Mouse (Mus musculus) cerebellum, adult 2 months (tissue): ENCODE results near the gene Brms1l. TPM values are rescaled to one million over a fixed set of nuclear protein-coding genes. Genes with fewer than 3 reads are reported as not detected.
"Not testable (repeated sequence)": the region's sequence is repeated elsewhere in the genome, so short reads cannot be mapped to it uniquely, and the experiment has no call there.

Experiments
- DNase-seq, 2 experiments: peaks; one replicate each; pipeline ENCODE4 v3.0.0; 2021
- H3K27ac ChIP-seq: fragments of 200-500 bp; 2 replicates; pipeline ENCODE4 v1.5.1; 2012; ENCODE audit warnings: low read length, control low read depth, inconsistent platforms; ENCODE audit not compliant: insufficient read depth
- H3K27me3 ChIP-seq: fragments of 200-500 bp; 2 replicates; pipeline ENCODE4 v1.6.1; 2012; ENCODE audit warnings: inconsistent platforms, mild to moderate bottlenecking, low read length, moderate library complexity; ENCODE audit not compliant: control insufficient read depth, insufficient read depth
- H3K4me1 ChIP-seq: fragments of 200-500 bp; 2 replicates; pipeline ENCODE4 v1.6.1; 2011; ENCODE audit warnings: low read length; ENCODE audit not compliant: control insufficient read depth, insufficient read depth
- H3K4me3 ChIP-seq: fragments of 200-500 bp; replicated peaks from 2 replicates; pipeline ENCODE3; 2011; ENCODE audit warnings: mild to moderate bottlenecking, low read depth, low read length, control low read depth; ENCODE audit not compliant: insufficient read depth
- CTCF ChIP-seq: fragments of 200-500 bp; IDR thresholded peaks from 2 replicates; pipeline ENCODE4 v1.5.1; 2011; ENCODE audit warnings: low read depth, mild to moderate bottlenecking, control low read depth, low read length, moderate library complexity, borderline replicate concordance; ENCODE audit not compliant: insufficient read depth
- POLR2A ChIP-seq: fragments of 200-500 bp; IDR thresholded peaks from 2 replicates; pipeline ENCODE4 v1.6.1; 2011; ENCODE audit warnings: low read length, control low read depth, borderline replicate concordance; ENCODE audit not compliant: insufficient read depth
- WGBS: fragments of 180-500 bp; shearing (Covaris S2); methylation state at CpG from one replicate; pipeline ENCODE4 v1.1.7; 2018; 5-methylcytosine and 5-hydroxymethylcytosine counted together
- polyA plus RNA-seq: library from polyadenylated mRNA; depleted of rRNA; stranded (reverse); fragments of >200 nt; gene quantifications from 2 replicates; pipeline ENCODE4 v1.2.3, GENCODE M21; 2012; rRNA removed

Gene Brms1l
- 113 and 123 TPM in 2 replicates for polyA plus RNA-seq

- Histone ChIP-seq H3K27me3 (no peaks in the 10 kb centered on the region), H3K4me1 (no peaks in the 10 kb centered on the region), H3K27ac (peak within 1 kb of the TSS; percentile 68), H3K4me3 (peak within 1 kb of the TSS; percentile 90)
- DNase-seq: peak; percentile 94 to 98
- TF ChIP-seq POLR2A (peak; percentile 79), CTCF (no peak)
- WGBS: under 1% methylated on average over 76 of the region's 77 CpGs
These were observed at the start of gene Brms1l for GRCm38 (mm10) chr12:55836199-55836951. Gene Brms1l (plus strand): TSS chr12:55836324.

DNA sequence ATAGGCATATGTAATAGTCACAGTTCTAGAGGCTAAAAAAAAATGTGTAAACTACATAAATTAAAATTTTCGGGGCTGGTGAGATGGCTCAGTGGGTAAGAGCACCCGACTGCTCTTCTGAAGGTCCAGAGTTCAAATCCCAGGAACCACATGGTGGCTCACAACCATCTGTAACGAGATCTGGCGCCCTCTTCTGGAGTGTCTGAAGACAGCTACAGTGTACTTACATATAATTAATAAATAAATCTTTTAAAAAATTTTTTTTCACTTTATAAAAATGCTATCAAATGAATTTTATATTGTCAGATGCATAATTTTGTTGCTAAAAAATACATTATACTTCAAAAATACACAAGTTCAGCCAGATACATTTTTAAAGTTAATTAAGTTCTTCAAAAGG, 41.6 kb upstream of the Brms1l start:
- 87% methylated on average over 4 of the region's 4 CpGs for WGBS
- DNase-seq, H3K27ac ChIP-seq, H3K4me3 ChIP-seq, H3K27me3 ChIP-seq, H3K4me1 ChIP-seq: not testable (repeated sequence)

- Histone ChIP-seq H3K4me3 (no peak overlapping the region), H3K27me3 (no peaks in the 10 kb centered on the region), H3K27ac (no peak overlapping the region), H3K4me1 (no peaks in the 10 kb centered on the region)
- TF ChIP-seq POLR2A (no peak), CTCF (no peak)
- 86% methylated on average over 3 of the region's 3 CpGs for WGBS
- DNase-seq: no peak
These were observed 39.0 kb upstream of the Brms1l start for GRCm38 (mm10) chr12:55797103-55797502.

- TF ChIP-seq POLR2A: no peak
- TF ChIP-seq CTCF: no peak
- no peak overlapping the region for H3K4me3 ChIP-seq
These were observed 37.4 kb upstream of the Brms1l start for GRCm38 (mm10) chr12:55798745-55799144.

DNA sequence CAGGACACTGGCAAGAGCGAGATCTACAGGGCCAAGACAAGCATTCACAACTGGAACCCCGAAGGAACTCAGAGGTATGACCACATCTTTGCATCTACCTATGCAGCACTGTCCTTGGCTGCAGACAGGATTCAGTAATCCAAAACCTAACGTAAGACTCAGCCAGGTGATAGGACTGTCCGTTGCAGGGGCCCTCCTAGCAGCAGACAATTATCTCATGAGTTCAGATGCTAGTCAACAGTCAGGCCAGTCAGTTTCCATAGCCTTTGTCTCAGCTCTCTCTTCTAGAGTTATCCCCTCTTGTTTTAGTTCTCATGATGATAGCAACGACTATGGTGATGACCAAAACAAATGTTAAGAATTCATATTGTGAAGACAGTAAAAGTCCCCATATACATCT, 36.0 kb upstream of the Brms1l start:
- Histone ChIP-seq H3K27me3 (no peaks in the 10 kb centered on the region), H3K27ac (no peak overlapping the region), H3K4me3 (no peak overlapping the region), H3K4me1 (no peaks in the 10 kb centered on the region)
- TF ChIP-seq CTCF: no peak
- TF ChIP-seq POLR2A: no peak
- DNase-seq: no peak
- WGBS: 74% methylated on average over 5 of the region's 5 CpGs

More at GRCm38 (mm10) chr12:55798745-55799144, 37.4 kb upstream of the Brms1l start:
- no peaks in the 10 kb centered on the region for H3K4me1 ChIP-seq
- no peak for DNase-seq
- WGBS: 93% methylated on average over 4 of the region's 4 CpGs
- H3K27ac ChIP-seq: no peak overlapping the region
- H3K27me3 ChIP-seq: no peaks in the 10 kb centered on the region

- H3K27ac ChIP-seq: no peak overlapping the region
- H3K4me3 ChIP-seq: no peak overlapping the region
- H3K4me1 ChIP-seq: no peaks in the 10 kb centered on the region
- no peak for DNase-seq
- no peak for TF ChIP-seq POLR2A
- TF ChIP-seq CTCF: no peak
- no peaks in the 10 kb centered on the region for H3K27me3 ChIP-seq
- WGBS: 84% methylated on average over 4 of the region's 4 CpGs
These were observed 35.0 kb upstream of the Brms1l start for GRCm38 (mm10) chr12:55801131-55801530.

GRCm38 (mm10) chr12:55805035-55805434, 31.1 kb upstream of the Brms1l start:
- no peak for TF ChIP-seq CTCF
- TF ChIP-seq POLR2A: no peak
- Histone ChIP-seq H3K4me3 (no peak overlapping the region), H3K27me3 (no peaks in the 10 kb centered on the region), H3K27ac (no peak overlapping the region), H3K4me1 (peaks cover 2% of the 10 kb centered on the region; the same call in 1 of the 2 replicates)
- DNase-seq: peak in 1 of 2 experiments; percentile 15
- WGBS: 19% methylated on average over 3 of the region's 3 CpGs

DNA sequence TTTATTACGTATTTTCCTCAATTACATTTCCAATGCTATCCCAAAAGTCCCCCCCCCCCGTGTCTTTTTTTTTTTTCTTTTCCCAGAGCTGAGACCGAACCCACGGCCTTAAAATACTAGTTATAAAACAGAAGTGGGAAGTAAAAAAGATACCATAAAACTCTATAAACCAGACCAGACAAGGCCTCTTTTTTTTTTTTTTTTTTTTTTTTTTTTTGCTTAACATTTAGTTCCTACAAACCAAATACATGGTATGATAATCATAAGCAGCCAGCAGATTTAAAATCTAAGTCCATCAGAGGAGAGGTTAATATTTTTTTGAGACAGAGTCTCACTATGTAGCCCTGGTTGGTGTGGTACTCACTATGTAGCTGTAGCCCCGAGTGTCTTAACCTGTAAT, 19.6 kb upstream of the Brms1l start:
- no peak for TF ChIP-seq CTCF
- no peak for TF ChIP-seq POLR2A
- Histone ChIP-seq H3K27me3 (no peaks in the 10 kb centered on the region), H3K4me3 (no peak overlapping the region), H3K27ac (no peak overlapping the region), H3K4me1 (peaks cover 6% of the 10 kb centered on the region)
- 80% methylated on average over 5 of the region's 5 CpGs for WGBS
- DNase-seq: no peak
